Mouse (Mus musculus) midbrain, embryonic 13.5 days (tissue): ENCODE results near the gene Ptpra. TPM values are rescaled to one million over a fixed set of nuclear protein-coding genes. Genes with fewer than 3 reads are reported as not detected.
"Not testable (repeated sequence)": the region's sequence is repeated elsewhere in the genome, so short reads cannot be mapped to it uniquely, and the experiment has no call there.

ENCODE experiments used
- ATAC-seq: fragments of 200-750 bp; cut with Nextera tagmentation; 2 replicates; pipeline ENCODE4 v1.8.0; 2017; ENCODE audit warnings: mild to moderate bottlenecking, moderate TSS enrichment, moderate library complexity
- H3K27ac ChIP-seq: fragments of 300-500 bp; sonication (generic); 2 replicates; pipeline ENCODE4 v1.5.1; 2015; ENCODE audit warnings: inconsistent platforms, mild to moderate bottlenecking, moderate library complexity
- H3K27me3 ChIP-seq: fragments of 300-500 bp; sonication (generic); 2 replicates; pipeline ENCODE4 v1.6.1; 2015; ENCODE audit warnings: mild to moderate bottlenecking, inconsistent platforms
- H3K36me3 ChIP-seq: fragments of 300-500 bp; sonication (generic); 2 replicates; pipeline ENCODE4 v1.6.1; 2015; ENCODE audit warnings: mild to moderate bottlenecking, inconsistent platforms
- H3K4me1 ChIP-seq: fragments of 300-500 bp; sonication (generic); replicated peaks from 2 replicates; pipeline ENCODE4 v1.6.1; 2015; ENCODE audit warnings: inconsistent platforms
- H3K4me2 ChIP-seq: fragments of 300-500 bp; sonication (generic); replicated peaks from 2 replicates; pipeline ENCODE4 v1.6.1; 2015; ENCODE audit warnings: moderate library complexity, mild to moderate bottlenecking, inconsistent platforms
- H3K4me3 ChIP-seq: fragments of 300-500 bp; sonication (generic); replicated peaks from 2 replicates; pipeline ENCODE4 v1.5.1; 2015; ENCODE audit warnings: mild to moderate bottlenecking, inconsistent platforms
- H3K9ac ChIP-seq: fragments of 300-500 bp; sonication (generic); replicated peaks from 2 replicates; pipeline ENCODE4 v1.6.1; 2015; ENCODE audit warnings: mild to moderate bottlenecking, inconsistent platforms
- H3K9me3 ChIP-seq: fragments of 300-500 bp; sonication (generic); 2 replicates; pipeline ENCODE4 v1.6.1; 2016; ENCODE audit warnings: mild to moderate bottlenecking, inconsistent platforms
- WGBS: fragments of 180-500 bp; shearing (Covaris S2); methylation state at CpG from one replicate; pipeline ENCODE4 v1.1.7; 2015; 5-methylcytosine and 5-hydroxymethylcytosine counted together
- polyA plus RNA-seq: library from polyadenylated mRNA; unstranded; fragments of >200 nt; fragmentation: Nextera tagmentation; extraction: Ambion mirVana; gene quantifications from 2 replicates; pipeline ENCODE4 v1.2.1, GENCODE M21; 2015

The Ptpra gene
- polyA plus RNA-seq, 1 experiment from 2014 or later: 126 TPM

- Histone ChIP-seq H3K9me3 (no peaks in the 10 kb centered on the region), H3K27ac (no peak overlapping the region), H3K4me3 (no peak overlapping the region), H3K27me3 (peaks cover 5% of the 10 kb centered on the region), H3K36me3 (peaks cover 23% of the 10 kb centered on the region), H3K9ac (no peak overlapping the region), H3K4me2 (no peak overlapping the region), H3K4me1 (peaks cover 10% of the 10 kb centered on the region)
- ATAC-seq: no peak
These were observed 119.8 kb downstream of the Ptpra start for GRCm38 (mm10) chr2:130569926-130570325.

DNA sequence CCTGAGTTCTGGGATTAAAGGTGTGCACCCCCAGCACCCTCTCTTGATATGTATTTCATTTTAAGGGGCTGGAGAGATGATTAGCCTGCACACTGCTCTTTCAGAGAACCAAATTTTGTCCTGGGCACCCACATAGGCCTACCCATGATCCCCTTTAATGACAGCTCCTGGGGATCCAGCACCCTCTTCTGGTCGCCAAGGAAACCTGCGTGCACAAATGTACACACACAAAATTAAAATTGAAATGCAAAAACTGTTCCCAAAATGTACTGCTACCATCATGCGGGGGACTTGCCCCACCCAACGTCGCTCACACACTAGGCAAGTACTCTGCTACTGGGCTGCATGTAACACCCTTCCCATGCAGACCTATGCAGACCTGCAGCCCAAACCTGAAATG lies 124.9 kb downstream of the Ptpra start:
- H3K9ac ChIP-seq: no peak overlapping the region
- H3K27me3 ChIP-seq: peaks cover 56% of the 10 kb centered on the region
- no peaks in the 10 kb centered on the region for H3K36me3 ChIP-seq
- no peaks in the 10 kb centered on the region for H3K9me3 ChIP-seq
- peaks cover 20% of the 10 kb centered on the region for H3K4me1 ChIP-seq
- WGBS: 82% methylated on average over 5 of the region's 5 CpGs
- no peak overlapping the region for H3K4me2 ChIP-seq
- H3K27ac ChIP-seq: no peak overlapping the region
- H3K4me3 ChIP-seq: no peak overlapping the region
- no peak for ATAC-seq

DNA sequence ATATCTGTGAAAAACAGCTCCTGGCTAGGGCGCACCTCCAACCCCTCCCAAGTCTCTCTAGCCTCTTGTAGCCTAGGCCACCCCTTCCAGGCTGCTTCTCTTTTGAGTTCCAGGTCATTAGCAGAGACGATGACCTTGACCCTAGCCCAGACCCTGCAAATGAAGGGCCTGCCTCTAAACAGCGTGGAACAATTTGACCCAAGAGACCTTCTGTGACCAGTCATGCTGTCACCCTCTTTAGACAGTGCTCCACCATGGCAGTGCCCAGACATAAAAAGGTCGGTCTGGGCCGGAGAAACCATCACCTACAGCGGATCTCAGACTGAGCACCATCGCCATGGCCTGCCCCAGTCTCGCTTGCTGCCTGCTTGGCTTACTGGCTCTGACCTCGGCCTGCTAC lies 125.8 kb downstream of the Ptpra start, which contains the start of gene Oxt:
Gene Oxt, plus strand, starts transcription at position 301 of the 400 bp plus-strand sequence.
- 45% methylated on average over 9 of the region's 9 CpGs for WGBS
- peak within 1 kb of the TSS; percentile 51 for H3K4me2 ChIP-seq
- ATAC-seq: 0 out of 2 replicates have a peak, but pooled peaks have one; percentile 18

GRCm38 (mm10) chr2:130576564-130576963 lies 126.5 kb downstream of the Ptpra start:
- not testable (repeated sequence) for ATAC-seq

More for the DNA sequence above, 125.8 kb downstream of the Ptpra start, which contains the start of gene Oxt:
- Histone ChIP-seq H3K36me3 (no peaks in the 10 kb centered on the region), H3K27me3 (peaks cover 65% of the 10 kb centered on the region), H3K4me3 (peak within 1 kb of the TSS; percentile 32), H3K27ac (no peak within 1 kb of the TSS), H3K4me1 (peaks cover 29% of the 10 kb centered on the region), H3K9me3 (no peaks in the 10 kb centered on the region), H3K9ac (peak within 1 kb of the TSS; percentile 45)

DNA sequence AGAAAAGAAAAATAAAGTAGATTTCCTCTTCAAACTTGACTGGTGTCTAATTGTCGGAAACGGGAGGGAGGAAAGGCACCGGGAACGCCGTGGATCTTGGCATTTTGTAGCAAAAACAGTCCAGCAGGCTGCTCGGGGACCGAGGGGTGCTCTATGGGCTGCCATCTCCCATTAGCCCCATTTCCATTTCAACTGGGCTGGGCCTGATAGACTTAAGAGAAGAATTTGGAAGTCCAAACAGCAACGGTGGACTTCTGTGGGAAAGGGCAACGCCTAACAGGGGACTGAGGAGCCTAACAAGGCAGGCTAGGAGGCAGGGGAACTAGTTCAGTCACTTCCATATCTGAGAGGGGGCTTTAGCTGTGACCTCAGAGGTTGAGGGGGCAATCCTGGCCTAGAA lies 126.9 kb downstream of the Ptpra start:
- whole genome bisulfite sequencing: 3% methylated on average over 9 of the region's 9 CpGs
- Histone ChIP-seq H3K4me3 (peak overlapping the region; percentile 32), H3K4me1 (peaks cover 33% of the 10 kb centered on the region), H3K9me3 (no peaks in the 10 kb centered on the region), H3K9ac (no peak overlapping the region), H3K27ac (no peak overlapping the region), H3K4me2 (peak overlapping the region; percentile 51), H3K27me3 (peaks cover 76% of the 10 kb centered on the region), H3K36me3 (no peaks in the 10 kb centered on the region)
- no peak for ATAC-seq

More at GRCm38 (mm10) chr2:130576564-130576963, 126.5 kb downstream of the Ptpra start:
- not testable (repeated sequence) for H3K27ac ChIP-seq, H3K36me3 ChIP-seq, H3K9me3 ChIP-seq
- Histone ChIP-seq H3K9ac (peak overlapping the region; percentile 45), H3K4me2 (peak overlapping the region; percentile 51), H3K27me3 (peaks cover 72% of the 10 kb centered on the region), H3K4me3 (peak overlapping the region; percentile 32), H3K4me1 (peaks cover 33% of the 10 kb centered on the region)
- 1% methylated on average over 31 of the region's 32 CpGs for WGBS

DNA sequence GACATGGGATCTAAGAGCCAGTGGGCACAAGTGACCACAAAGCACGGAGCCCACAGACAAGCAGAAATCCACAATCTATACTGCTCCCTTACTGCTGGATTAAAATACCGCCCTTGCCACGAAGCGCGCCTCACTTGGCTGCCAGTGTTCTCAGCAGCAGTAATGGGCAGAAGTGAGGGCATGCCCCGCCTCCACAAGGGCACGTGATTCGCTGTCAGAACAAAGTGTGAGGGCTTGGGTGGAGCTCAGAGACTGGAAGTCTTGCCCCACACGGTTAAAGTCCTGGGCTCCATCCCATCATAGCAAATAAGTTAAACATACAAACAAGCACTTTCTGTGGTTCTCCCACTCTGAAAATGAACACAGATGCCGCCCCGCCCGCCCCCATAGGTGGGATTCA lies 127.6 kb downstream of the Ptpra start:
- Histone ChIP-seq H3K4me1 (peaks cover 33% of the 10 kb centered on the region), H3K27ac (no peak overlapping the region), H3K27me3 (peaks cover 83% of the 10 kb centered on the region), H3K9ac (no peak overlapping the region), H3K36me3 (no peaks in the 10 kb centered on the region), H3K9me3 (no peaks in the 10 kb centered on the region), H3K4me3 (no peak overlapping the region), H3K4me2 (no peak overlapping the region)
- 3% methylated on average over 12 of the region's 12 CpGs for WGBS
- no peak for ATAC-seq

- H3K9me3 ChIP-seq: no peaks in the 10 kb centered on the region
- 6% methylated on average over 11 of the region's 11 CpGs for WGBS
- no peak for ATAC-seq
- no peak overlapping the region for H3K9ac ChIP-seq
- H3K27me3 ChIP-seq: peaks cover 88% of the 10 kb centered on the region
- no peak overlapping the region for H3K4me3 ChIP-seq
- no peak overlapping the region for H3K27ac ChIP-seq
- peaks cover 33% of the 10 kb centered on the region for H3K4me1 ChIP-seq
- no peaks in the 10 kb centered on the region for H3K36me3 ChIP-seq
- H3K4me2 ChIP-seq: no peak overlapping the region
These were observed 128.1 kb downstream of the Ptpra start for GRCm38 (mm10) chr2:130578148-130578547.

GRCm38 (mm10) chr2:130579791-130580190 lies 129.7 kb downstream of the Ptpra start:
- Histone ChIP-seq H3K4me2 (peak overlapping the region; percentile 50; the same call in 1 of the 2 replicates), H3K9me3 (no peaks in the 10 kb centered on the region), H3K9ac (no peak overlapping the region), H3K27ac (no peak overlapping the region), H3K27me3 (peaks cover 94% of the 10 kb centered on the region), H3K36me3 (no peaks in the 10 kb centered on the region), H3K4me3 (no peak overlapping the region), H3K4me1 (peaks cover 33% of the 10 kb centered on the region)
- 9% methylated on average over 8 of the region's 8 CpGs for WGBS
- ATAC-seq: no peak

DNA sequence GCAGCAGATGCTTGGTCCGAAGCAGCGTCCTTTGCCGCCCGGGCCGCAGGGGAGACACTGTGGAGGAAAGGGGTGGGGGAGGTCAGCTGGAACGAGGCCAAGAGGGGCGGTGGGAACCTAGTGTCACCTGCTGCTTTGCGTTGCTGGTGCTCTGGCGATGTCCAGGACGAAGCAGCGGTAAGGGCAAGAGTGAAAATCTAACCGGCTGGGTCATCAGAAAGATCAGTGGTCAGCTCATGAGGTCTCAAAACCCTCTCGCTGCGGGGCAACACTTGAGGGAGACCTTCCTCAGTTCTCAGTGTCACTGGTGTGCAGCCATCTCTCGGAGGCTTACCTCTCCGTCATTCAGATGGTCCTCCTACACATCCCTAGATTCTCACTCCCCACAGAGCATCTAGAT lies 131.1 kb downstream of the Ptpra start:
- peak overlapping the region; percentile 49 for H3K9ac ChIP-seq
- H3K9me3 ChIP-seq: no peaks in the 10 kb centered on the region
- H3K27ac ChIP-seq: no peak overlapping the region
- peak overlapping the region; percentile 50 for H3K4me2 ChIP-seq
- 3% methylated on average over 16 of the region's 16 CpGs for WGBS
- H3K27me3 ChIP-seq: peaks cover 80% of the 10 kb centered on the region
- H3K4me3 ChIP-seq: peak overlapping the region; percentile 31
- H3K4me1 ChIP-seq: peaks cover 31% of the 10 kb centered on the region
- ATAC-seq: no peak; the same call in 1 of the 2 replicates
- H3K36me3 ChIP-seq: no peaks in the 10 kb centered on the region

- H3K4me1 ChIP-seq: peaks cover 19% of the 10 kb centered on the region
- 34% methylated on average over 10 of the region's 10 CpGs for WGBS
- H3K9ac ChIP-seq: no peak within 1 kb of the TSS
- H3K27ac ChIP-seq: no peak within 1 kb of the TSS
- no peak for ATAC-seq
- peaks cover 67% of the 10 kb centered on the region for H3K27me3 ChIP-seq
- no peak within 1 kb of the TSS for H3K4me2 ChIP-seq
- no peak within 1 kb of the TSS; the same call in 1 of the 2 replicates for H3K4me3 ChIP-seq
- no peaks in the 10 kb centered on the region for H3K9me3 ChIP-seq
- H3K36me3 ChIP-seq: no peaks in the 10 kb centered on the region
These were observed 132.5 kb downstream of the Ptpra start, which contains the start of gene Avp for GRCm38 (mm10) chr2:130582552-130582951. Gene Avp (minus strand): TSS chr2:130582554.

DNA sequence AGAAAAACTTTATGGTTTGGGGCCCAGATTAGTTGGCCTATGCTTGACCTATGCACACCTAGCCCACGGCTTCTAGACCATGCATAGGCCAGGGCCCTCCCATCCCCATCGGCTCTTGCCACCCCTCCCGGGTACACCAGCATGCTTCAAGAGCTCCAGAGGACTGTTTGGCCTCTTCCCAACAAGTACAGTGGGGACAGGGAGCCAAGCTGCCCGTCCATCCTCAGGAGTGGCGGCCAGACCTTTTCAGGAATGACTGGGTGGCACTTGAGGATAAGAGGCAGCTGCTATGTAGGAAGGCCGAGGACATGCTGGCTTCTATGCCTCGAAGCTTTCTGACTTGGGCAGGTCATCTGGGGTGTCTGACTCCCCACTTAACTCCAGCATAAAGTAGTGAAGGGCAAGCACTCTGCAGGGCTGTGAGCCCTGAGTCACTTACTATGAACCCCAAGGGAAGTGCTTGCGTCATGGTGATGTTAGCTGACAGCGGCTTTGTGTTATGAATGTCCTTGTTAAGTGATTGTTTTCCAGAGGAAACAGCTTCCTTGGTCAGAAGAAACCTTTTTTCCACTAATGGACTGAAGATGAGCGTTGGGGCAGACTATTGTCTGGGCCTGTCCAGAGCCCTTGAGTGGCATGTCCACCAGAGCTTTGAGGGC lies 134.0 kb downstream of the Ptpra start:
- 79% methylated on average over 10 of the region's 10 CpGs for WGBS

DNA sequence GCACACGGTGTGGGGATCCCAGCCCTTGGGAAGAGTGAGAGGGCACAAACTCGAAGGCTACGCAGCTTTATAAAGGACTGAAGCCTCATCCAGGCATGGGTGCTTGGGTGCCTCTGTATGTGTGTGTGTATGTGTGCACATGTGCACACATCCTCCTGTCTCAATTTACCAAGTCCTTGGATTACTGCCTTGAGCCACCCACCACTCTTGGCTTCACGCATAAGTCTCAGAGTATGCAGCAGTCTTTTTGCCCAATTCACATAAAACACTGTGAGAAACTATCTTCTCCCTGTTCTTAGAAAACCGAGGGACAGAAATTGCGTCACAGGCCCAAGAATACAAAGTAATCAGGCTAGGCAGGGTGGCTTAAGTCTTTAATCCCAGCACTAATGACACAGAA lies 135.9 kb downstream of the Ptpra start:
- ATAC-seq: no peak
- no peak overlapping the region for H3K4me2 ChIP-seq
- H3K4me1 ChIP-seq: peaks cover 2% of the 10 kb centered on the region
- peaks cover 32% of the 10 kb centered on the region for H3K27me3 ChIP-seq
- no peak overlapping the region for H3K4me3 ChIP-seq
- peaks cover 16% of the 10 kb centered on the region for H3K36me3 ChIP-seq
- H3K27ac ChIP-seq: no peak overlapping the region
- H3K9ac ChIP-seq: no peak overlapping the region
- no peaks in the 10 kb centered on the region for H3K9me3 ChIP-seq
- WGBS: 89% methylated on average over 6 of the region's 6 CpGs

More for the DNA sequence above, 134.0 kb downstream of the Ptpra start:
- Histone ChIP-seq H3K27ac (no peak overlapping the region), H3K4me1 (peaks cover 16% of the 10 kb centered on the region), H3K27me3 (peaks cover 52% of the 10 kb centered on the region), H3K4me3 (no peak overlapping the region), H3K9ac (no peak overlapping the region), H3K9me3 (no peaks in the 10 kb centered on the region), H3K4me2 (no peak overlapping the region), H3K36me3 (no peaks in the 10 kb centered on the region)
- ATAC-seq: no peak
